ENCODE assay signal across 8 mouse cellular contexts in genomic region chr6:144961253-144962012, GRCm38 (mm10).
DNase-seq lines count a peak whose midpoint lies in the region; ATAC-seq and TF ChIP-seq lines count a peak whose summit lies in the region.

No protein-coding gene starts in this region.

- H3K27ac ChIP-seq in lung, postnatal 0 days (ENCODE audit: low read length) = no peak overlapping the region
- no peak overlapping the region for H3K27ac ChIP-seq in intestine, embryonic 16.5 days (ENCODE audit: low read length)
- H3K27ac ChIP-seq in midbrain, embryonic 14.5 days (replicated peaks; ENCODE audit: low read depth, low read length) = no peak overlapping the region

- TF ChIP-seq POLR2A in lung, adult 2 months (IDR thresholded peaks at IDR 0.05; ENCODE audit: borderline replicate concordance, extremely low read depth, low read depth, low read length) = no peak

- peak overlapping the region; percentile 36 for H3K4me2 ChIP-seq in lung, postnatal 0 days (replicated peaks; ENCODE audit: low read depth, low read length)
- peak overlapping the region; percentile 40 for H3K4me2 ChIP-seq in intestine, embryonic 16.5 days (ENCODE audit: low read depth, low read length)
- H3K4me2 ChIP-seq in midbrain, embryonic 14.5 days (ENCODE audit: low read length) = peak overlapping the region; percentile 38

- WGBS in lung, postnatal 0 days = 46% methylated on average over 25 of the region's 25 CpGs
- 55% methylated on average over 25 of the region's 25 CpGs for WGBS in lung, adult 2 months
- 53% methylated on average over 25 of the region's 25 CpGs for WGBS in intestine, embryonic 16.5 days
- WGBS in midbrain, embryonic 14.5 days = 61% methylated on average over 25 of the region's 25 CpGs

- ATAC-seq in lung, postnatal 0 days = peak; percentile 54; the same call in 1 of the 2 replicates
- ATAC-seq in intestine, embryonic 16.5 days = peak; percentile 55; the same call in 1 of the 2 replicates
- peak; percentile 58; the same call in 1 of the 2 replicates for ATAC-seq in midbrain, embryonic 14.5 days (ENCODE audit: low FRiP score, low TSS enrichment)

- DNase-seq in cerebellum, adult 8-10 months = peak; percentile 1
- no peak for DNase-seq in cerebellum, adult 9-11 months
- peak; percentile 56 for DNase-seq in lung, postnatal 0 days (ENCODE audit: low spot score)
- DNase-seq in lung, adult 2 months = no peak
- peak; percentile 80 for DNase-seq in midbrain, embryonic 14.5 days
- no peak for DNase-seq in urinary bladder, postnatal 36 days (ENCODE audit: low spot score in 2 of 2)
- no peak for DNase-seq in heart, adult 18-20 months

- H3K9ac ChIP-seq in lung, postnatal 0 days (replicated peaks; ENCODE audit: low read depth) = no peak overlapping the region
- H3K9ac ChIP-seq in intestine, embryonic 16.5 days (ENCODE audit: low read depth, low read length) = no peak overlapping the region
- no peak overlapping the region; the same call in 1 of the 2 replicates for H3K9ac ChIP-seq in midbrain, embryonic 14.5 days (replicated peaks; ENCODE audit: low read length)

- no peaks in the 10 kb centered on the region for H3K4me1 ChIP-seq in lung, postnatal 0 days (ENCODE audit: insufficient read depth, low read depth, low read length)
- H3K4me1 ChIP-seq in lung, adult 2 months (ENCODE audit: control insufficient read depth, insufficient read depth, low read length) = no peaks in the 10 kb centered on the region
- no peaks in the 10 kb centered on the region for H3K4me1 ChIP-seq in intestine, embryonic 16.5 days (ENCODE audit: control insufficient read depth, insufficient read depth, low read length)
- no peaks in the 10 kb centered on the region for H3K4me1 ChIP-seq in midbrain, embryonic 14.5 days (ENCODE audit: control insufficient read depth, insufficient read depth, low read length)

- peak; percentile 60 for TF ChIP-seq CTCF in lung, postnatal 0 days (IDR thresholded peaks at IDR 0.05)
- TF ChIP-seq CTCF in lung, adult 2 months (IDR thresholded peaks at IDR 0.05; ENCODE audit: insufficient read depth, low read length) = no peak

- no peaks in the 10 kb centered on the region for H3K9me3 ChIP-seq in lung, postnatal 0 days (ENCODE audit: low read length)
- no peaks in the 10 kb centered on the region for H3K9me3 ChIP-seq in intestine, embryonic 16.5 days (ENCODE audit: control insufficient read depth, low read length)
- H3K9me3 ChIP-seq in midbrain, embryonic 14.5 days (ENCODE audit: control insufficient read depth, low read length) = no peaks in the 10 kb centered on the region

- H3K4me3 ChIP-seq in lung, postnatal 0 days (ENCODE audit: low read depth, low read length) = no peak overlapping the region
- no peak overlapping the region for H3K4me3 ChIP-seq in lung, adult 2 months (replicated peaks; ENCODE audit: extremely low read depth, low read depth, low read length)
- 0 out of 2 replicates have a peak overlapping the region, but pooled peaks have one; percentile 6 for H3K4me3 ChIP-seq in intestine, embryonic 16.5 days (ENCODE audit: low read length)
- 0 out of 2 replicates have a peak overlapping the region, but pooled peaks have one; percentile 6 for H3K4me3 ChIP-seq in midbrain, embryonic 14.5 days (replicated peaks; ENCODE audit: low read depth, low read length)

- no peak for TF ChIP-seq EP300 in lung, postnatal 0 days (IDR thresholded peaks at IDR 0.05)

- H3K36me3 ChIP-seq in lung, postnatal 0 days (ENCODE audit: insufficient read depth, low read length) = no peaks in the 10 kb centered on the region
- no peaks in the 10 kb centered on the region for H3K36me3 ChIP-seq in intestine, embryonic 16.5 days (ENCODE audit: control insufficient read depth, insufficient read depth, low read length)
- H3K36me3 ChIP-seq in midbrain, embryonic 14.5 days (ENCODE audit: control insufficient read depth, insufficient read depth, low read length) = no peaks in the 10 kb centered on the region

- H3K27me3 ChIP-seq in lung, postnatal 0 days (replicated peaks; ENCODE audit: insufficient read depth, low read length) = no peaks in the 10 kb centered on the region
- H3K27me3 ChIP-seq in intestine, embryonic 16.5 days (replicated peaks; ENCODE audit: control insufficient read depth, insufficient read depth, low read length) = no peaks in the 10 kb centered on the region
- H3K27me3 ChIP-seq in midbrain, embryonic 14.5 days (ENCODE audit: control insufficient read depth, insufficient read depth, low read length) = no peaks in the 10 kb centered on the region

Comparison
In these comparisons a context has a peak if more than half of its experiments do, and no peak if none do; other contexts are left out.
1. DNase-seq: peak in cerebellum, adult 8-10 months (single experiment), lung, postnatal 0 days (single experiment) and midbrain, embryonic 14.5 days (single experiment); none in cerebellum, adult 9-11 months (single experiment), lung, adult 2 months (single experiment), urinary bladder, postnatal 36 days (0 of 2) and heart, adult 18-20 months (0 of 2).
2. H3K4me3 ChIP-seq: peak in intestine, embryonic 16.5 days (single experiment) and midbrain, embryonic 14.5 days (single experiment); none in lung, postnatal 0 days (single experiment) and lung, adult 2 months (single experiment).
3. Peak in every context shown above with its lines, with median percentiles within 50 percentile points of each other: ATAC-seq and H3K4me2 ChIP-seq.